Mouse (Mus musculus) heart, postnatal 0 days (tissue): ENCODE data around the gene Lonp2. TPM values are rescaled to one million over a fixed set of nuclear protein-coding genes. Genes with fewer than 3 reads are reported as not detected.

Experiments
- ATAC-seq: fragments of 200-750 bp; cut with Nextera tagmentation; 2 replicates; pipeline ENCODE4 v1.8.0; 2017; ENCODE audit warnings: low read depth, moderate number of reproducible peaks, moderate library complexity; ENCODE audit not compliant: insufficient read depth
- DNase-seq: peaks from one replicate; pipeline ENCODE4 v3.0.0-alpha.2; 2016; ENCODE audit warnings: low spot score
- H3K27ac ChIP-seq: fragments of 300-500 bp; sonication (generic); 2 replicates; pipeline ENCODE4 v1.5.1; 2014; ENCODE audit warnings: low read depth, mild to moderate bottlenecking
- H3K27me3 ChIP-seq: fragments of 300-500 bp; sonication (generic); 2 replicates; pipeline ENCODE4 v1.6.1; 2014; ENCODE audit warnings: low read length, mixed read lengths; ENCODE audit not compliant: control insufficient read depth, insufficient read depth
- H3K36me3 ChIP-seq: fragments of 300-500 bp; sonication (generic); replicated peaks from 2 replicates; pipeline ENCODE4 v1.6.1; 2014; ENCODE audit warnings: low read length, mixed read lengths; ENCODE audit not compliant: control insufficient read depth, insufficient read depth
- H3K4me1 ChIP-seq: fragments of 300-500 bp; sonication (generic); 2 replicates; pipeline ENCODE4 v1.6.1; 2014; ENCODE audit warnings: antibody characterized with exemption; ENCODE audit not compliant: control insufficient read depth, insufficient read depth
- H3K4me2 ChIP-seq: fragments of 300-500 bp; sonication (generic); 2 replicates; pipeline ENCODE4 v1.6.1; 2014; ENCODE audit warnings: low read depth, mild to moderate bottlenecking, low read length, moderate library complexity
- H3K4me3 ChIP-seq: fragments of 300-500 bp; sonication (generic); 2 replicates; pipeline ENCODE4 v1.5.1; 2014; ENCODE audit warnings: low read depth, low read length
- H3K9ac ChIP-seq: fragments of 300-500 bp; sonication (generic); replicated peaks from 2 replicates; pipeline ENCODE4 v1.6.1; 2014; ENCODE audit warnings: low read depth, low read length, mixed read lengths
- H3K9me3 ChIP-seq: fragments of 300-500 bp; sonication (generic); replicated peaks from 2 replicates; pipeline ENCODE4 v1.6.1; 2016; ENCODE audit warnings: low read length; ENCODE audit not compliant: control insufficient read depth
- CTCF ChIP-seq: IDR thresholded peaks from 2 replicates; pipeline ENCODE4 v1.5.1; 2016; ENCODE audit warnings: antibody characterized with exemption, control low read depth, low read depth
- EP300 ChIP-seq: IDR thresholded peaks from 2 replicates; pipeline ENCODE4 v1.6.1; 2016; ENCODE audit warnings: antibody characterized with exemption, low read depth
- WGBS: fragments of 180-500 bp; shearing (Covaris S2); extraction: QIAGEN DNeasy Blood & Tissue Kit; methylation state at CpG from one replicate; pipeline ENCODE4 v1.1.7; 2014; 5-methylcytosine and 5-hydroxymethylcytosine counted together
- polyA plus RNA-seq: library from polyadenylated mRNA; unstranded; fragments of >200 nt; fragmentation: Nextera tagmentation; extraction: Ambion mirVana; gene quantifications from 2 replicates; pipeline ENCODE4 v1.2.1, GENCODE M21; 2015
- total RNA-seq: library from RNA; depleted of rRNA; stranded (reverse); fragments of >200 nt; gene quantifications from 2 replicates; pipeline ENCODE4 v1.2.3, GENCODE M21; 2014; ENCODE audit warnings: low replicate concordance

The Lonp2 gene
- total and polyA plus RNA-seq, 2 experiments from 2014 or later, result 60.1 to 63.0 TPM

DNA sequence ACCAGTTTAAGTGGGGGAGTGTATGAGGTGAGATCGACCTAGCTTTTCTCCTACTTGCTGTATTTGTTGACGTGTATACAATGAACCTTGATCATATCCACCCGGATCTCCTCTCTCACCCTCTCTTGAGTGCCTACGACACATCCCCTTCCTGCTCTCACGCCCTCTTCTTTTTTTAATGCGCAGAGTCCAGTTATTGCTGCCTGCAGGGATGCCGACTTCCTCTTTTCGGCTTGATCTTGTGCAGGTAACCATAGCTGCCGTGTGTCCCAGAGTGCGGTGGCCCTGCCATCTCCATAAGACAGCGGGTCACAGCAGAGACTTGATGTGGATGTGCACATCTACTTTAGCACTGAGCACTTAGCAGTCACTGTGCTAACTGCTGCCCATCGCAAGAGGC lies 75.6 kb downstream of the Lonp2 start:
- H3K9ac ChIP-seq, result no peak overlapping the region

GRCm38 (mm10) chr8:86702453-86702852 lies 78.6 kb downstream of the Lonp2 start:
- DNase-seq (no peak), ATAC-seq (no peak)
- Histone ChIP-seq H3K4me1 (no peaks in the 10 kb centered on the region), H3K27ac (no peak overlapping the region), H3K36me3 (peaks cover 22% of the 10 kb centered on the region; the same call in 1 of the 2 replicates), H3K4me2 (no peak overlapping the region), H3K9me3 (no peaks in the 10 kb centered on the region), H3K27me3 (no peaks in the 10 kb centered on the region), H3K4me3 (no peak overlapping the region), H3K9ac (no peak overlapping the region)
- 71% methylated on average over 3 of the region's 3 CpGs for WGBS
- TF ChIP-seq CTCF (no peak), EP300 (no peak)

More for the DNA sequence above, 75.6 kb downstream of the Lonp2 start:
- 82% methylated on average over 12 of the region's 12 CpGs for WGBS
- ATAC-seq (no peak), DNase-seq (no peak)
- H3K4me1 ChIP-seq, result no peaks in the 10 kb centered on the region
- H3K4me3 ChIP-seq, result no peak overlapping the region
- no peaks in the 10 kb centered on the region for H3K9me3 ChIP-seq
- no peak overlapping the region for H3K27ac ChIP-seq
- no peak overlapping the region for H3K4me2 ChIP-seq
- no peaks in the 10 kb centered on the region for H3K27me3 ChIP-seq
- TF ChIP-seq CTCF, result no peak
- TF ChIP-seq EP300, result no peak
- peaks cover 20% of the 10 kb centered on the region; the same call in 1 of the 2 replicates for H3K36me3 ChIP-seq

GRCm38 (mm10) chr8:86705317-86705716 lies 81.5 kb downstream of the Lonp2 start:
- no peak overlapping the region for H3K9ac ChIP-seq
- H3K4me1 ChIP-seq, result no peaks in the 10 kb centered on the region
- H3K27ac ChIP-seq, result no peak overlapping the region
- peaks cover 30% of the 10 kb centered on the region for H3K36me3 ChIP-seq
- no peak for ATAC-seq
- 74% methylated on average over 3 of the region's 3 CpGs for WGBS
- H3K4me3 ChIP-seq, result no peak overlapping the region
- H3K9me3 ChIP-seq, result no peaks in the 10 kb centered on the region
- H3K27me3 ChIP-seq, result no peaks in the 10 kb centered on the region
- DNase-seq, result no peak
- no peak overlapping the region for H3K4me2 ChIP-seq
- TF ChIP-seq EP300, result no peak
- TF ChIP-seq CTCF, result no peak

DNA sequence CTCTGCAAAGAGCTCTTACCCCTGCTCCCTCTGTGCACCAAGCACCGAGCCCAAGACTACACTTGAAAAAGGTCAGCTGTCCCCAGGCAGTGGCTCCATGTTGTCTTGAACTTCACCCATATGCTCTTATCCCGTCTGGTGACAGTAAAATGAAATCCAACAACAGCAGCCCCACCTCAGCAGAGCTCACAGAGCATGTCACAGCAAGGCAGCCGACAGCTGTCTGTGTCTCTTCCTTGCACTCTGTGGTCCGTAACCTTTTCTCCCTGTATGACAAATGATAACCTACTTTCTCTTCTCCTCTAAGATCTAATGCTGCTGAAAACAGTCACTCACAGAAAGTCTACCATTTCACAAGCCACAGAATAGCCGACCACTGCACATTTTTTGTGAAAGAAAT lies 82.9 kb downstream of the Lonp2 start:
- DNase-seq (no peak), ATAC-seq (no peak)
- no peaks in the 10 kb centered on the region for H3K4me1 ChIP-seq
- no peak for TF ChIP-seq EP300
- no peak for TF ChIP-seq CTCF
- H3K4me3 ChIP-seq, result no peak overlapping the region
- no peak overlapping the region for H3K4me2 ChIP-seq
- H3K9ac ChIP-seq, result no peak overlapping the region
- H3K27me3 ChIP-seq, result no peaks in the 10 kb centered on the region
- H3K36me3 ChIP-seq, result peaks cover 45% of the 10 kb centered on the region
- no peak overlapping the region for H3K27ac ChIP-seq
- WGBS, result 74% methylated on average over 5 of the region's 5 CpGs
- H3K9me3 ChIP-seq, result no peaks in the 10 kb centered on the region

DNA sequence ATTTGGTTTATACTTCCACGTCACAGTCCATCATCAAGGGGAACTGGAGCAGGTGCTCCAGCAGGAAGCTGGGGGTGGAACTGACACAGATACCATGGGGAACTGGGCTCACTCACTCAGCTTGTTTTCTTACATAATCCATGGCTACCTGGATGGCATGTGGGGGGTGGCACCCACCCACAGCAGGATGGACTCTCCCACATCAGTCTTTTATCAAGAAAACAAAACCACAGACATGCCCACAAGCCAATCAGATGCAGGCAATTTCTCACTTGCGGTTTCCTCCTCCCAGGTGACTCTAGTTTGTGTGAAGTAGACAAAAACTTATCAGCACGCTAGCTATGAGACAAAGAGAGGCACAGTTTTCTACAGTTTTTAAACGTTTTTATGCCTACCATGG lies 84.0 kb downstream of the Lonp2 start:
- H3K9me3 ChIP-seq, result no peaks in the 10 kb centered on the region
- no peaks in the 10 kb centered on the region for H3K27me3 ChIP-seq
- ATAC-seq (no peak), DNase-seq (no peak)
- peaks cover 51% of the 10 kb centered on the region for H3K36me3 ChIP-seq
- WGBS, result 68% methylated on average over 4 of the region's 4 CpGs
- no peak overlapping the region for H3K4me2 ChIP-seq
- H3K9ac ChIP-seq, result no peak overlapping the region
- no peak overlapping the region for H3K4me3 ChIP-seq
- no peak for TF ChIP-seq EP300
- H3K4me1 ChIP-seq, result 0 out of 2 replicates have a peak, but pooled peaks cover 6% of the 10 kb centered on the region
- no peak overlapping the region for H3K27ac ChIP-seq

DNA sequence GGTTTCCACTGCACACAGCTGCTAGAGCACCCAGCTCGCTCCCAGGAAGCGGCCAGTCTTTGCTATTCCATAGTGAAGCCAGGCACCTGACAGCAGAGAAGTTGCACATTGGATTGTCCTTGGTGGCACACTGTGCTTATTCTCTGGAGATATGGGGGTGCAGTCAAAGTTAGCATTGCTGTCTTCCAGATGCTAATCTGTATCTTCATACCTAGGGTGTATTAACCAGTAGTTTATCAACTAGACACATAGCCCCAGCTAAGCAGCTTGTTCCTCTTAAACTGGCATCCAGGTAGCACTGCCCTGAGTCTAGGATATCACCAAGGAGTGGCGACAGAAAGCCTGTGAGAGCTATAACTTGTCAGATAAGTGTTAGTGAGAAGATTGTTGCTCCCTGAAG lies 88.8 kb downstream of the Lonp2 start:
- DNase-seq (no peak), ATAC-seq (no peak)
- no peaks in the 10 kb centered on the region for H3K27me3 ChIP-seq
- no peak overlapping the region for H3K4me2 ChIP-seq
- H3K4me1 ChIP-seq, result 0 out of 2 replicates have a peak, but pooled peaks cover 6% of the 10 kb centered on the region
- H3K4me3 ChIP-seq, result no peak overlapping the region
- H3K9ac ChIP-seq, result no peak overlapping the region
- no peaks in the 10 kb centered on the region for H3K9me3 ChIP-seq
- H3K36me3 ChIP-seq, result peaks cover 74% of the 10 kb centered on the region
- TF ChIP-seq CTCF (no peak), EP300 (no peak)
- 79% methylated on average over 3 of the region's 3 CpGs for WGBS
- no peak overlapping the region for H3K27ac ChIP-seq
